Mouse (Mus musculus) heart, postnatal 0 days (tissue): Measurements from ENCODE around the gene Ntn4. TPM values are rescaled to one million over a fixed set of nuclear protein-coding genes. Genes with fewer than 3 reads are reported as not detected.

Source experiments
- ATAC-seq: fragments of 200-750 bp; cut with Nextera tagmentation; 2 replicates; pipeline ENCODE4 v1.8.0; 2017; ENCODE audit warnings: low read depth, moderate number of reproducible peaks, moderate library complexity; ENCODE audit not compliant: insufficient read depth
- DNase-seq: peaks from one replicate; pipeline ENCODE4 v3.0.0-alpha.2; 2016; ENCODE audit warnings: low spot score
- H3K27ac ChIP-seq: fragments of 300-500 bp; sonication (generic); 2 replicates; pipeline ENCODE4 v1.5.1; 2014; ENCODE audit warnings: low read depth, mild to moderate bottlenecking
- H3K27me3 ChIP-seq: fragments of 300-500 bp; sonication (generic); 2 replicates; pipeline ENCODE4 v1.6.1; 2014; ENCODE audit warnings: low read length, mixed read lengths; ENCODE audit not compliant: control insufficient read depth, insufficient read depth
- H3K36me3 ChIP-seq: fragments of 300-500 bp; sonication (generic); replicated peaks from 2 replicates; pipeline ENCODE4 v1.6.1; 2014; ENCODE audit warnings: low read length, mixed read lengths; ENCODE audit not compliant: control insufficient read depth, insufficient read depth
- H3K4me1 ChIP-seq: fragments of 300-500 bp; sonication (generic); 2 replicates; pipeline ENCODE4 v1.6.1; 2014; ENCODE audit warnings: antibody characterized with exemption; ENCODE audit not compliant: control insufficient read depth, insufficient read depth
- H3K4me2 ChIP-seq: fragments of 300-500 bp; sonication (generic); 2 replicates; pipeline ENCODE4 v1.6.1; 2014; ENCODE audit warnings: low read depth, mild to moderate bottlenecking, low read length, moderate library complexity
- H3K4me3 ChIP-seq: fragments of 300-500 bp; sonication (generic); 2 replicates; pipeline ENCODE4 v1.5.1; 2014; ENCODE audit warnings: low read depth, low read length
- H3K9ac ChIP-seq: fragments of 300-500 bp; sonication (generic); replicated peaks from 2 replicates; pipeline ENCODE4 v1.6.1; 2014; ENCODE audit warnings: low read depth, low read length, mixed read lengths
- H3K9me3 ChIP-seq: fragments of 300-500 bp; sonication (generic); replicated peaks from 2 replicates; pipeline ENCODE4 v1.6.1; 2016; ENCODE audit warnings: low read length; ENCODE audit not compliant: control insufficient read depth
- CTCF ChIP-seq: IDR thresholded peaks from 2 replicates; pipeline ENCODE4 v1.5.1; 2016; ENCODE audit warnings: antibody characterized with exemption, control low read depth, low read depth
- EP300 ChIP-seq: IDR thresholded peaks from 2 replicates; pipeline ENCODE4 v1.6.1; 2016; ENCODE audit warnings: antibody characterized with exemption, low read depth
- WGBS: fragments of 180-500 bp; shearing (Covaris S2); extraction: QIAGEN DNeasy Blood & Tissue Kit; methylation state at CpG from one replicate; pipeline ENCODE4 v1.1.7; 2014; 5-methylcytosine and 5-hydroxymethylcytosine counted together
- polyA plus RNA-seq: library from polyadenylated mRNA; unstranded; fragments of >200 nt; fragmentation: Nextera tagmentation; extraction: Ambion mirVana; gene quantifications from 2 replicates; pipeline ENCODE4 v1.2.1, GENCODE M21; 2015
- total RNA-seq: library from RNA; depleted of rRNA; stranded (reverse); fragments of >200 nt; gene quantifications from 2 replicates; pipeline ENCODE4 v1.2.3, GENCODE M21; 2014; ENCODE audit warnings: low replicate concordance

Gene Ntn4
- total and polyA plus RNA-seq, 2 experiments from 2014 or later: 2.5 to 37.2 TPM

GRCm38 (mm10) chr10:93642897-93643296 is 2.4 kb downstream of the Ntn4 start:
- 0 out of 2 replicates have a peak, but pooled peaks cover 4% of the 10 kb centered on the region for H3K36me3 ChIP-seq
- peaks cover 22% of the 10 kb centered on the region; the same call in 1 of the 2 replicates for H3K4me1 ChIP-seq
- 0 out of 2 replicates have a peak overlapping the region, but pooled peaks have one; percentile 77 for H3K9ac ChIP-seq
- H3K27me3 ChIP-seq: peaks cover 17% of the 10 kb centered on the region
- no peak for DNase-seq
- peak overlapping the region; percentile 73 for H3K27ac ChIP-seq
- peak overlapping the region; percentile 92 for H3K4me2 ChIP-seq
- ATAC-seq: no peak
- WGBS: 34% methylated on average over 8 of the region's 8 CpGs
- no peaks in the 10 kb centered on the region for H3K9me3 ChIP-seq
- peak overlapping the region; percentile 79 for H3K4me3 ChIP-seq
- no peak for TF ChIP-seq CTCF
- no peak for TF ChIP-seq EP300

GRCm38 (mm10) chr10:93644451-93644941 is 4.0 kb downstream of the Ntn4 start:
- Histone ChIP-seq H3K4me1 (peaks cover 34% of the 10 kb centered on the region), H3K36me3 (0 out of 2 replicates have a peak, but pooled peaks cover 8% of the 10 kb centered on the region), H3K4me3 (no peak overlapping the region), H3K9ac (no peak overlapping the region), H3K27me3 (peaks cover 11% of the 10 kb centered on the region; the same call in 1 of the 2 replicates), H3K9me3 (no peaks in the 10 kb centered on the region), H3K4me2 (no peak overlapping the region), H3K27ac (no peak overlapping the region)
- 79% methylated on average over 12 of the region's 12 CpGs for WGBS
- TF ChIP-seq CTCF: no peak
- no peak for TF ChIP-seq EP300
- ATAC-seq (no peak), DNase-seq (no peak)

GRCm38 (mm10) chr10:93647655-93648561 is 7.4 kb downstream of the Ntn4 start:
- H3K9ac ChIP-seq: no peak overlapping the region
- peak; percentile 95 for ATAC-seq
- peak; percentile 93 for DNase-seq
- TF ChIP-seq CTCF (no peak), EP300 (peak; percentile 96)
- 18% methylated on average over 10 of the region's 10 CpGs for WGBS
- H3K4me2 ChIP-seq: peak overlapping the region; percentile 29
- H3K27me3 ChIP-seq: 0 out of 2 replicates have a peak, but pooled peaks cover 2% of the 10 kb centered on the region
- H3K9me3 ChIP-seq: no peaks in the 10 kb centered on the region
- peak overlapping the region; percentile 82 for H3K27ac ChIP-seq
- H3K4me1 ChIP-seq: peaks cover 33% of the 10 kb centered on the region
- no peak overlapping the region for H3K4me3 ChIP-seq
- H3K36me3 ChIP-seq: 0 out of 2 replicates have a peak, but pooled peaks cover 8% of the 10 kb centered on the region

- Histone ChIP-seq H3K4me2 (peak overlapping the region; percentile 29), H3K27me3 (no peaks in the 10 kb centered on the region), H3K36me3 (0 out of 2 replicates have a peak, but pooled peaks cover 8% of the 10 kb centered on the region), H3K4me3 (no peak overlapping the region), H3K9me3 (no peaks in the 10 kb centered on the region), H3K4me1 (peaks cover 33% of the 10 kb centered on the region), H3K27ac (peak overlapping the region; percentile 82), H3K9ac (no peak overlapping the region)
- WGBS: 52% methylated on average over 8 of the region's 8 CpGs
- ATAC-seq (peak; percentile 3; the same call in 1 of the 2 replicates), DNase-seq (no peak)
- TF ChIP-seq EP300 (no peak), CTCF (no peak)
These were observed 8.2 kb downstream of the Ntn4 start for GRCm38 (mm10) chr10:93648598-93649102.

- Histone ChIP-seq H3K27ac (peak overlapping the region; percentile 82; the same call in 1 of the 2 replicates), H3K9me3 (no peaks in the 10 kb centered on the region), H3K27me3 (no peaks in the 10 kb centered on the region), H3K4me2 (no peak overlapping the region), H3K36me3 (0 out of 2 replicates have a peak, but pooled peaks cover 8% of the 10 kb centered on the region), H3K9ac (no peak overlapping the region), H3K4me1 (peaks cover 33% of the 10 kb centered on the region), H3K4me3 (no peak overlapping the region)
- no peak for DNase-seq
- ATAC-seq: no peak
- TF ChIP-seq CTCF (no peak), EP300 (no peak)
- WGBS: 76% methylated on average over 5 of the region's 5 CpGs
These were observed 8.6 kb downstream of the Ntn4 start for GRCm38 (mm10) chr10:93649127-93649526.
